Mouse (Mus musculus): ENCODE measurements around the gene Syn3. TPM values are rescaled to one million over a fixed set of nuclear protein-coding genes. Genes with fewer than 3 reads are reported as not detected.
A peak's percentile ranks its signal among the peaks of the same experiment; 100 is the strongest.
"Not testable (repeated sequence)": the region's sequence is repeated elsewhere in the genome, so short reads cannot be mapped to it uniquely, and the experiment has no call there.

Gene Syn3
- polyA plus RNA-seq, 1 experiment: 2.6 TPM

- no peak overlapping the region for H3K27ac ChIP-seq (ENCODE audit: insufficient read depth, low read length)
- TF ChIP-seq CTCF (IDR thresholded peaks at IDR 0.05; ENCODE audit: low read depth, low read length): no peak
- TF ChIP-seq EP300 (IDR thresholded peaks at IDR 0.05; ENCODE audit: insufficient read depth, low read depth, low read length): no peak
- no peak for TF ChIP-seq POLR2A (IDR thresholded peaks at IDR 0.05; ENCODE audit: insufficient read depth, low read length)
- H3K4me1 ChIP-seq (ENCODE audit: control insufficient read depth, insufficient read depth, low read length): no peaks in the 10 kb centered on the region
- no peaks in the 10 kb centered on the region for H3K36me3 ChIP-seq (ENCODE audit: control insufficient read depth, insufficient read depth, low read length, poor library complexity, severe bottlenecking)
- no peaks in the 10 kb centered on the region for H3K27me3 ChIP-seq (ENCODE audit: control insufficient read depth, insufficient read depth, low read length, poor library complexity, severe bottlenecking)
- no peak overlapping the region for H3K9ac ChIP-seq (ENCODE audit: low read depth, poor library complexity, severe bottlenecking)
- H3K9me3 ChIP-seq (replicated peaks; ENCODE audit: control insufficient read depth, insufficient read depth, low read length, poor library complexity, severe bottlenecking): no peaks in the 10 kb centered on the region
- H3K4me3 ChIP-seq (ENCODE audit: low read depth, low read length): no peak overlapping the region
Measured at GRCm38 (mm10) chr10:86445207-86445606, 53.5 kb downstream of the Syn3 start.

DNA sequence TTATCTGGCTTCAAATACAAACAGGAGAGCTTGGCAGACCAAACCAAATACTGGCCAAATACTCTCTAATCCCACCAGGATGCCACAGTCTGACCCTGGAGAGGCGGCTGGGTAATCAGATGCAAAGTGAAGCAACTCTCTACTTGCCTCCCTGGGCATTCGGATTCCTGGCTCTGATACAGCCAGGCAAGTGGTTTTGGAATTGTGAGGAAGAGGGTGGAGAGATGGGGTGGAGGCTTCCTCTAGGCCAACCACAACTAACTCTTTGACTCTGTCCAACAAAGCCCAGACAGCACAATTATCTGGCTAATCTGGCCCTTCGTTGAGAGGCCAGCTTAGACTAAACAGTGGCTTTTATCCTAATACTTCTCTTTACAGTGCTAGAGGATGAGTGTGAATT, 54.0 kb downstream of the Syn3 start:
- no peak overlapping the region for H3K27ac ChIP-seq (ENCODE audit: insufficient read depth, low read length)
- H3K36me3 ChIP-seq (ENCODE audit: control insufficient read depth, insufficient read depth, low read length, poor library complexity, severe bottlenecking): no peaks in the 10 kb centered on the region
- TF ChIP-seq POLR2A (IDR thresholded peaks at IDR 0.05; ENCODE audit: insufficient read depth, low read length) (no peak), CTCF (IDR thresholded peaks at IDR 0.05; ENCODE audit: low read depth, low read length) (no peak), EP300 (IDR thresholded peaks at IDR 0.05; ENCODE audit: insufficient read depth, low read depth, low read length) (no peak)

GRCm38 (mm10) chr10:86441765-86442164, 56.9 kb downstream of the Syn3 start:
- Histone ChIP-seq H3K36me3 (ENCODE audit: control insufficient read depth, insufficient read depth, low read length, poor library complexity, severe bottlenecking) (no peaks in the 10 kb centered on the region), H3K27ac (ENCODE audit: insufficient read depth, low read length) (no peak overlapping the region), H3K9ac (ENCODE audit: low read depth, poor library complexity, severe bottlenecking) (no peak overlapping the region), H3K27me3 (ENCODE audit: control insufficient read depth, insufficient read depth, low read length, poor library complexity, severe bottlenecking) (no peaks in the 10 kb centered on the region), H3K4me3 (ENCODE audit: low read depth, low read length) (no peak overlapping the region), H3K9me3 (replicated peaks; ENCODE audit: control insufficient read depth, insufficient read depth, low read length, poor library complexity, severe bottlenecking) (no peaks in the 10 kb centered on the region), H3K4me1 (ENCODE audit: control insufficient read depth, insufficient read depth, low read length) (no peaks in the 10 kb centered on the region)
- TF ChIP-seq EP300 (IDR thresholded peaks at IDR 0.05; ENCODE audit: insufficient read depth, low read depth, low read length): no peak
- no peak for TF ChIP-seq CTCF (IDR thresholded peaks at IDR 0.05; ENCODE audit: low read depth, low read length)
- no peak for TF ChIP-seq POLR2A (IDR thresholded peaks at IDR 0.05; ENCODE audit: insufficient read depth, low read length)

More for the DNA sequence above, 54.0 kb downstream of the Syn3 start:
- no peaks in the 10 kb centered on the region for H3K4me1 ChIP-seq (ENCODE audit: control insufficient read depth, insufficient read depth, low read length)
- no peaks in the 10 kb centered on the region for H3K9me3 ChIP-seq (replicated peaks; ENCODE audit: control insufficient read depth, insufficient read depth, low read length, poor library complexity, severe bottlenecking)
- no peak overlapping the region for H3K4me3 ChIP-seq (ENCODE audit: low read depth, low read length)
- no peaks in the 10 kb centered on the region for H3K27me3 ChIP-seq (ENCODE audit: control insufficient read depth, insufficient read depth, low read length, poor library complexity, severe bottlenecking)
- no peak overlapping the region for H3K9ac ChIP-seq (ENCODE audit: low read depth, poor library complexity, severe bottlenecking)

- Histone ChIP-seq H3K4me1 (ENCODE audit: control insufficient read depth, insufficient read depth, low read length) (peaks cover 4% of the 10 kb centered on the region), H3K27me3 (ENCODE audit: control insufficient read depth, insufficient read depth, low read length, poor library complexity, severe bottlenecking) (no peaks in the 10 kb centered on the region), H3K9me3 (replicated peaks; ENCODE audit: control insufficient read depth, insufficient read depth, low read length, poor library complexity, severe bottlenecking) (no peaks in the 10 kb centered on the region), H3K4me3 (ENCODE audit: low read depth, low read length) (no peak overlapping the region), H3K27ac (ENCODE audit: insufficient read depth, low read length) (no peak overlapping the region), H3K9ac (ENCODE audit: low read depth, poor library complexity, severe bottlenecking) (no peak overlapping the region), H3K36me3 (ENCODE audit: control insufficient read depth, insufficient read depth, low read length, poor library complexity, severe bottlenecking) (no peaks in the 10 kb centered on the region)
- no peak for TF ChIP-seq POLR2A (IDR thresholded peaks at IDR 0.05; ENCODE audit: insufficient read depth, low read length)
- TF ChIP-seq EP300 (IDR thresholded peaks at IDR 0.05; ENCODE audit: insufficient read depth, low read depth, low read length): no peak
- TF ChIP-seq CTCF (IDR thresholded peaks at IDR 0.05; ENCODE audit: low read depth, low read length): no peak
Measured at GRCm38 (mm10) chr10:86439640-86440039, 59.1 kb downstream of the Syn3 start.

- no peak overlapping the region for H3K9ac ChIP-seq (ENCODE audit: low read depth, poor library complexity, severe bottlenecking)
- no peak overlapping the region for H3K4me3 ChIP-seq (ENCODE audit: low read depth, low read length)
- TF ChIP-seq POLR2A (IDR thresholded peaks at IDR 0.05; ENCODE audit: insufficient read depth, low read length) (no peak), EP300 (IDR thresholded peaks at IDR 0.05; ENCODE audit: insufficient read depth, low read depth, low read length) (no peak), CTCF (IDR thresholded peaks at IDR 0.05; ENCODE audit: low read depth, low read length) (no peak)
- no peaks in the 10 kb centered on the region for H3K36me3 ChIP-seq (ENCODE audit: control insufficient read depth, insufficient read depth, low read length, poor library complexity, severe bottlenecking)
- H3K27me3 ChIP-seq (ENCODE audit: control insufficient read depth, insufficient read depth, low read length, poor library complexity, severe bottlenecking): no peaks in the 10 kb centered on the region
- H3K9me3 ChIP-seq (replicated peaks; ENCODE audit: control insufficient read depth, insufficient read depth, low read length, poor library complexity, severe bottlenecking): no peaks in the 10 kb centered on the region
- H3K27ac ChIP-seq (ENCODE audit: insufficient read depth, low read length): no peak overlapping the region
- peaks cover 4% of the 10 kb centered on the region for H3K4me1 ChIP-seq (ENCODE audit: control insufficient read depth, insufficient read depth, low read length)
Measured at GRCm38 (mm10) chr10:86437294-86437693, 61.4 kb downstream of the Syn3 start.

DNA sequence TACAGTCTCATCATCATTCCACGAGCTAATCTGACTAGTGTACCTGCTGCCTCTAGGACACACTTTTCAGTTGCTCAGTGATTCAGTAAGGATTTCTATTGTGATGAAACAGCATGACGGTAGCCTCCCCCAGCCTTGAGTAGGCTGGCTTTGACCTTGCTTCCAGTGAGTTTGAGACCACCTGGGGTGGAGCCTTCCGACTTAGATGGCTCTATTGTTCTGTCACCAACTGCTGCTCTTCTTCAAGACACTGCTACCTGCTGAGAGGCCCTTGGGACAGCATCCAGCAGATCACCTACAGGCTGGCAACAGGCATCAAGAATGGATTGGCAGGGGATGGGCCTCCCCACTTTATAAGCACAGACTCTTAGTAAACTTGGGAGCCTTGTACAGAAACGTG, 63.7 kb downstream of the Syn3 start:
- TF ChIP-seq EP300 (IDR thresholded peaks at IDR 0.05; ENCODE audit: insufficient read depth, low read depth, low read length): peak; percentile 92
- not testable (repeated sequence) for H3K36me3 ChIP-seq (ENCODE audit: control insufficient read depth, insufficient read depth, low read length, poor library complexity, severe bottlenecking); H3K27ac ChIP-seq (ENCODE audit: insufficient read depth, low read length); H3K9me3 ChIP-seq (replicated peaks; ENCODE audit: control insufficient read depth, insufficient read depth, low read length, poor library complexity, severe bottlenecking); H3K9ac ChIP-seq (ENCODE audit: low read depth, poor library complexity, severe bottlenecking); H3K4me3 ChIP-seq (ENCODE audit: low read depth, low read length); H3K4me1 ChIP-seq (ENCODE audit: control insufficient read depth, insufficient read depth, low read length); H3K27me3 ChIP-seq (ENCODE audit: control insufficient read depth, insufficient read depth, low read length, poor library complexity, severe bottlenecking)

All from ES-Bruce4 (cell line).